Mouse (Mus musculus): ENCODE data around the gene Gm43064.
"Not testable (repeated sequence)": the region's sequence is repeated elsewhere in the genome, so short reads cannot be mapped to it uniquely, and the experiment has no call there.

Gm43064 gene

DNA sequence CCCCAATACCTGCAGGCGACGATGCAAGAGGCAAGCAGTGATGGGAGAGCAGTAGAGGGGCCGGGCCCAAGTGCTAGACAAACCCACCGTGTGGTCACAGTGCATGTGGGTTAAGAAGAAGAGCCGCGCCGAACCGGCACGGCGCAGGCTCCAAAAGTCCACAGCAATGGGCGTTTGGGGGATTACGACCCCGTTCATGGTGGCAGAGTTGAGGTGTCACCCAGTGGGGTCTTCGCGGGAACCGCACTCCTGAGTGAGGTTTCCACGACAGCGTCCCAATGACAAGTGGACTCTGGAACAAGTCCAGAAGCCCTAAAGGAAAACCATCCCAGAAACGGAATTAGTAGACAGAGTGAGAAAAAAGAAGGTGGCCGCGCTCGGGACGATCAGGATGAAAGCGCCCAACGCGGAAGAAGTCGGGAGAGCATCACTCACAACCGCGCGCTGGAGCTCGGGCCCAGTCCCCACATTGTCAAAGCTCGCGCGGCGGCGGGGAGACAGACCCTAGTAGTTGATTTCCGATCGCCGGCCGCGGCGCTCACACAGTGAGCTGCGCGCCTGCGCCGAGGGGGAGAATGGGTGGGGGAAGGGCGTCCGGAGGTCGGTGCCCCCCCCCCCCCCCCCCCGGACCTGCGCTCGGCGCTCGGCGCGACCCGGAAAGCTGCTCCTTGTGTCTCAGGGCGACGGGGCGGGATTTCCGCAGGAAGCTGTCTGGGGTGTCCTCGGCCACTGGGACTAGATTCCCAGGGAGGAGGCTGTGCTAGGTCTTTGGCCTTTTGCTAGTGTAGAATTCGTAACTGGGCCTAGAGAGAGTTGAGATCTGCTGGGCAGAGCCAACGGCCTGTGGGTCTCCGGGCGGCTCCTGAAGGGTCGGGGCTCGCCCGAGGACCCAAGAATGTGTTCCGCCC lies at the start of gene Gm43064, which contains the start of the genes Dclre1b and Ap4b1:
Gm43064 (plus strand) TSS at position 683 of the 908 bp plus-strand sequence.
Dclre1b (minus strand) TSS at position 554 of the 908 bp plus-strand sequence.
Ap4b1 (plus strand) TSS at position 630 of the 908 bp plus-strand sequence.
- DNase-seq = peak; percentile 95 to 97

DNA sequence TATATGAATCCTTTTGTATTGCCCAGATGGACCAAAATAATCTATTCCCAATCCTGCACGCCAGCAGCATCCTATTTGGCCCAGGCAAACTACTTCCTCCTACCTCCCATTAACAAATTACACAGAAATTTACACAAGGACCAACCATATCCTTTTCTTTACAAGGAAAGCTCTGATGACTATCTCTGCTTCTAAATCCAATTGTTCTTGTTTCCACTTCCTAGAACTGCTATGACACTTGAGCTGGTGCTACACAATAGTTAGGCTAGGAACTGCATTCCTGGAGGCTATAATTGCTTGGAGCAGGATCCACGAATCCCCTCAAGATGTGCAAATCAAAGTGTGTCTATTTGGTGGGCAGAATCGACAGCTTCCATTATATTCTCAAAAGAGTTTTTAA lies 42.6 kb upstream of the Gm43064 start:
- DNase-seq = no peak

- DNase-seq = peak; percentile 77 to 79
Measured at GRCm38 (mm10) chr3:103771531-103772130, 37.7 kb upstream of the Gm43064 start.

- no peak for DNase-seq
Measured at GRCm38 (mm10) chr3:103772846-103773245, 36.5 kb upstream of the Gm43064 start.

DNA sequence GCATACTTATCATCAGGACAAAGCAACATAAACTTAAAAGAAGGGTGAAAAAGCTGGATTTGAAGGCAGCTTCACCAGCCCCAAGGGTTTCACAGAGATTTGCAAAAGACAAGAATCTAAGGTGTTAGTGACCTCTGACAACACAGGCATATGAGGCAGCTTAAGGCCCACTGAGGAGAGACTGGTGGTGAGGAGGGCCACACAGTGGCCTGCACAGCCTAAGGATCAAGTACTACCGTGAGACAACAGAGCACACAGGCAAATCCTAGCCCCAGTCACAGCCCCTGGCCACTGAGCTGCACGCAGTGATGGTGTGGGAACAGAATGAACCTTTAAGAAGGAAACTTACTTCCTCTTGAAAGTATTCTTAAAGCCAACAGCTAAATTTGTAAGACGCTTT lies 35.9 kb upstream of the Gm43064 start:
- DNase-seq = no peak

DNA sequence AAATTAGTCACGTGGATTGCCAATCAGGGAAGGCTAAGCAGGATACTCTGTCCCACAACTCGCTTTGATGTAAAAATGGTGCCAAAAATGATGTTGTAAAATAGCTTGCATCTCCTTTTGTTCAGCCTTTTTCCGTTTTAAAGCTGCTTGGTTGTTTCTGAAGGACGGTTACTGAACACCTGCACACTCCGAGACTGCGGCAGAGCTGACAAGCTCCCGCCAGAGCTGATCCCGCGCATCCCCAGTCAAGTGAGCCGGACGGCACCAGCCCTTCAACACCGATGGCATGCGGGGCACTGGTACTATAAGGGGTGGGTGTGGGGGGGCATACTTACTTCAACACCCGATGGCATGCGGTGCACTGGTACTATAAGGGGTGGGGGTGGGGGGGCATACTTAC lies 35.4 kb upstream of the Gm43064 start:
- no peak for DNase-seq

GRCm38 (mm10) chr3:103777940-103778339 lies 31.4 kb upstream of the Gm43064 start:
- DNase-seq = peak; percentile 54 to 61

DNA sequence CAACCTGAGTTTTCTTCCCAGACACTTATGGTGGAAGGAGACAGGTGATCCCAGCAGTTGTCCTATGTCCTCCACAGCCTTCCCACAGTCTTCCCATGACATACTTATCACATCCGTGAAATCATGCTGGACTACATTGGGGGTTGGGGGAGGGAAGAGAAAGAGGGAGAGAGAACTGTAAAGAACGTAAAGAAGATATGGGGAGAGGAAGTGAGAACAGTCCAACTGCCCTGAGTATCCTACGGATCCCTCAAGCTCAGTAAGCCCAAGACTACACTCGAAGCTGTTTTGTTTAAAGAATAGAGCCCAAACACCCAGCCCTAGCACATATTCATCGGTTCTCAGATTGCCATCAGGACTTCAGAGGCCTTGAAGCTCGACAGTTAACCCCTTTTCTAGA lies 30.7 kb upstream of the Gm43064 start:
- DNase-seq = no peak

DNA sequence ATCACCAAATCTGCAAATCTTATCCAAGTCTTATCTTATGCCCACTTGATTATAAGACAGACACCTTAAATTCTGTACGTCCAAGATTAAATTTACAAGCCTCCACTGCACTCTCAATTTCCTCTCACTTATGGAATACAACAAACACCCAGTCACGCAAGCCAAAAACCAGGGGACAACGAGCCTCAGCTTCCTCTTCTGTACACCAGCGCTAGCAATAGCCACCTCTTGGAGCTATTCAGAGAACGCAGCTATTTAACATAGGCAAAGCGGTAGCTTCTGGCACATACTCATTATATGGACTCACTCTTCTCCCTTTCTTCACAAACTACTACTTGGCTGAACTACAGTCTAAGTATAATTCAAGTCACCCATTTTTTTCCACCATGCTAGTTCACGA lies 30.2 kb upstream of the Gm43064 start:
- no peak for DNase-seq

GRCm38 (mm10) chr3:103780271-103780670 lies 29.1 kb upstream of the Gm43064 start:
- peak in 1 of 2 experiments; percentile 22 for DNase-seq

- DNase-seq = no peak
Measured at GRCm38 (mm10) chr3:103780777-103781176, 28.6 kb upstream of the Gm43064 start.

DNA sequence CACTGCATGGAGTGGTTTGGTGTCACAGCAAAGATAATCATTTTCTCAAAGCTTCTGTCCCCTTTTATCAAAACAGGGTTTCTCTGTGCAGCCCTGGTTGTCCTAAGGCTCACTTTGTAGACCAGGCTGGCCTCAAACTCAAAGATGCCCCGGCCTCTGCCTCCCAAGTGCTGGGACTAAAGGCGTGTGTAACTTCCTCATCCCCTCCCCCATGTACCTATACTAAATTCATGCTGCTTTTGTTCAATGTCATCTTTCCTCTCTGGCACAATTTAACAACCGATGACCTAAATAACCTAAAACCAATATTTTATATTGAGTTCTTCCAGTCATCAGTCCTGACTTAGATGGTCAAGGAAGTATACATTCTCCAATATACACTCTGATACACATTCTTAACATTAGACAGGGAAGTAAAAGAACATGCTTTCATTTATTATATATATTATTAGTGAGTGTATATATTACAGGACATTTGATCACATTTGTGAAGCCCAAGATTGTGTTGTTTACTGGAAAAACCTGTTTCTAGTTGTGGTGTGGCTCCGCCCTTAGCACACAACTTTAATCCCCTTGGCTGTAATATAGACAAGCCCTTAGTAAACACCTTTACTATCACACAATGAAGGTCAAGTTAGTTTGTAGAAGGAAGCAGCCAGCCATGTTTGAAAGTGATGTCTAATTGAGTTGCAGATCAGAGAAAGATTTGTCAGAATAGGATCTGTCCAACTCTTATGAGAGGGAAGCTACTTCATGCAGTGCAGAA lies 26.3 kb upstream of the Gm43064 start:
- DNase-seq = no peak

- no peak for DNase-seq
Measured at GRCm38 (mm10) chr3:103787225-103787624, 22.1 kb upstream of the Gm43064 start.

DNA sequence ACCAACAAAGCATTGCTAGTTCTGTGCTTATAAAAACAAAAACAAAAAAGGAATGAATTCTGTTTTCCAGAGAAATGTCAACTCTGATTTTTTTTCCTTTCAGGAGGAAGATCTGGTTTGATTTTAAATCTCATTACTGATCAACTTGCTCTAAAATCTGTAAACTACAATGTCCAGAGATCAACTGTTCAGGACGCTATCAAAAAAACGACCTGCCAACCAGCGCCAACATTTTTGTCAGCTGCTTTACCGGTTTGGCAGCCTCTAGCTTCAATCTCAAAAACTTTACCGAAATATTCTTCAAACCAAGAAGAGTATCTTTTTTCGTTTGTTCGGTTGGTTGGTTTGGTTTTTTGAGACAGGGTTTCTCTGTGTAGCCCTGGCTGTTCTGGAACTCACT lies 20.3 kb upstream of the Gm43064 start:
- no peak for DNase-seq

DNA sequence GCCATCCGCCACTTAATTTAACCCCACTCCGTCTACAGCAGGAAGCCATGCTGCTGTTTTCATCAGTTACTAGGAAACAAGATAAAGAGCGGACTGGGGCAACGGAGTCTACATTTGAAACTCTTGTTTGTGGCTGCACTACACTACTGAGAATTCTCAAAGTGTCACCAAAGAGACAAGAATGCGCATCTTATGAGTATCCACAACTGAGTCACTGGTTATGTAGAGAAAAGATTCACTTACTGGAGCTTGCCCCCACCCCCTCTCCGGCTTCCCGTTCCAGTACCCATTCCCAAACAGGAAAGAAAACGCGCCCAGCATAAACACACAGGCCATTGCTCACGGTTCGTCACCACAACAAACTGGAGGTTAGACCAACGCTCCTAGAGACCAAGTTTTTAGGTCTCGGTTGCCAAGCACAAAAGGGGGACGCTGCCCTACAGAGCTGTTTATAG lies 19.5 kb upstream of the Gm43064 start:
- DNase-seq = peak; percentile 34 to 38

DNA sequence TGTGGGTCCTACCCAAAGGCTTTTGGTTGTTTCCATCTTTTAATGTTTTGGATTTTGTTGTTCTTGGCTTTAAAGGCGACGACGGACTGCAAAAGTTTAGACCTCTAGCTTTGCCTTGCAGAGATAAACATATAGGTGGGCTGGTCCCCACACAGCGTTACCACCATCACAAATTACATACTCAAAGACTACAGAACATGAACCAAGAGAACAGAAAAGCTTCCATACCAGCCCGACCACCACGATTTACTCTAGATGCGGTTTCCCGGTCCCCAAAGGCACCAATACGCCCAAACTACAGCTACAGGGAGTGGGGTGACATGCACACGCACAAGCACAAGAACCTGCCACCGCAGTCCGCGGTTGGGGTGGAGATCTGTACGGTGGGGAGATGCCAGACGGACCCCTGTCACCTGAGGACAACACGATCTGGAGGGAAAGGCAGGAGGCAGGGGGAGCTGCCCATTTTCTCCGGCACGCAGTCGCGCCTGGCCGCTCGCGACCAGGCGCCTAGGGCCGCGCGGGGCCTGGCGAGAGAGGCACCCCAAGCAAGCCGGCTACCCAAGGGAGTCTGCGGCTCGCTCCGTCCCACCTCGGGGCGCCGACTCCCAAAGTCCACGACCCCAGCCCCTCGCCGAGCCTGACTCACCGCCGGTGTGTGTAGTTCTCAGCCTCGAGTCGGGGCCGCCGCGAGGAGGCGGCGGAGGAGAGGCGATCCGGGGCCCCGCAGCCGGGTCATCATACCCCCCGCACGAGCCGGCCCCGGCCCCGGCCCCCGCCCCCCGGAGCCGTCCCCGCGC lies 18.8 kb upstream of the Gm43064 start:
- DNase-seq = peak in 1 of 2 experiments; percentile 67

DNA sequence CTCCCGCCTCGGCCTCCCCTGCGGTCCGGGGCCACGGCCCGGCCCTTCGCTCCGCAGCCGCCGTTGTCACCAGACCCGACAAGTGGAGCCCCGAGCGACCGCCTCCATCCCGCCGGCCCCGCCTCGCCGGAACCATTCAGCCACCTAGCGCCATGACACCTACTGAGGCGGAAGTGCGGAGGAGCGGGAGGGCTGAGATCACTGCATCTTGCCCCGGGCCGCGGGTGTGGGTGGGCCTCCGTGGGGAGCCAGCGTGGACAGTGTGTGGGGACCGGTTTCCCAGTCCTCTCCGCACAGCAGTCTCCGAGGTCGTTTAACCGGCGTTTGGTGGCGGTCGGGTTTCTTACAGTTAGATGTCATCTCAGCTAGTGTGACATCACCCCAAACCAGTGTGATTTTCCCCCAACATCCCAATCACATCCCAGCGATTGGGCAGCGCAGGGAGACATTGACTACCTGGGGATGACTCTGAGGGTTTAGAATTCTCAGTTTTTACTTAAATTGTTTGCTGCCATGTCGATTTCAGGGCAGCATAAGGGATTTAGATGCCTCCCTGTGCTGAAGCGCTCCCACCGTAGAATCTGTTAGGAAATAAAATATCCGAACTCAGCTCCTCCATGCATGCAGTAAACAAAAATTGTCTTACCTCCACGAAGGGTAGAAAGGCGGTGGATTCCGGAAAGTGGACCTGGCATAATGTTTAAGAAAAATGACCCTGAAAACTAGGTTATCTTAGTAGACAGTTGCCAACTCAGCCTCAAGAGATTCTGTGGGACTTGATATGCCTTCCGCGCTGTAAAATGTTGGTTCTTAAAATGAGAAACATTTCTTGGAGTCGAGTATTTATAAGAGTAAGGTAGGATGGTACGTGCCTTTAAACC lies 17.9 kb upstream of the Gm43064 start, which contains the start of gene Hipk1:
Hipk1 (minus strand) TSS at position 334 of the 881 bp plus-strand sequence.
- DNase-seq = peak; percentile 96 to 97

- DNase-seq = not testable (repeated sequence)
Measured at GRCm38 (mm10) chr3:103792111-103792406, 17.3 kb upstream of the Gm43064 start.

GRCm38 (mm10) chr3:103792566-103792965 lies 16.8 kb upstream of the Gm43064 start:
- no peak for DNase-seq

DNA sequence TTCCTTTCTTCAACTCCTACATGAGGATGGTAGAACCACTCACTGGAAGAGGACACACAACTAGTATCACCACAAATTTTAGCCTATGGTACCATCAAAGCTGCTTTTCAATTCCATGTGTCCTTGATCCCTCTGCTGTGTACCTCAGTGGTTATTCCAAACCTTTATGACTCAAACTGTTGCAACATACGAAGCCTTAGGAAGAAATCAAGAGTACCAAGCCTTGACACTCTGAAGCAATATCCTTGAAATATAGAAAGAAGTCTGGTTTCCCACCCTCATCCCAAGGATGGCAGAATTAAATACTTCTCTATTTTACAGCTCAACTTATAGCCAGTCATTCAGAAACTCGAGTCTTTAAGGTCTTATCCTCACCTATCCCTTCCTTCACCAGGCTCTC lies 13.0 kb upstream of the Gm43064 start:
- no peak for DNase-seq

- DNase-seq = no peak
Measured at GRCm38 (mm10) chr3:103799507-103799906, 9.9 kb upstream of the Gm43064 start.

Data from cerebellum, postnatal 10 days (tissue).